Mouse (Mus musculus): Measurements from ENCODE around the gene St6gal1.

- TF ChIP-seq CHD2 (IDR thresholded peaks at IDR 0.05; ENCODE audit: low read depth, low read length): no peak
- no peak for TF ChIP-seq HCFC1 (IDR thresholded peaks at IDR 0.05; ENCODE audit: borderline replicate concordance, insufficient read depth, low read length)
- TF ChIP-seq ZC3H11A (IDR thresholded peaks at IDR 0.05; ENCODE audit: borderline replicate concordance, low read depth, low read length): no peak
Measured at GRCm38 (mm10) chr16:23195618-23196017, 28.9 kb upstream of the St6gal1 start.
